Mouse (Mus musculus): Measurements from ENCODE around the gene Capn12.

The Capn12 gene

DNA sequence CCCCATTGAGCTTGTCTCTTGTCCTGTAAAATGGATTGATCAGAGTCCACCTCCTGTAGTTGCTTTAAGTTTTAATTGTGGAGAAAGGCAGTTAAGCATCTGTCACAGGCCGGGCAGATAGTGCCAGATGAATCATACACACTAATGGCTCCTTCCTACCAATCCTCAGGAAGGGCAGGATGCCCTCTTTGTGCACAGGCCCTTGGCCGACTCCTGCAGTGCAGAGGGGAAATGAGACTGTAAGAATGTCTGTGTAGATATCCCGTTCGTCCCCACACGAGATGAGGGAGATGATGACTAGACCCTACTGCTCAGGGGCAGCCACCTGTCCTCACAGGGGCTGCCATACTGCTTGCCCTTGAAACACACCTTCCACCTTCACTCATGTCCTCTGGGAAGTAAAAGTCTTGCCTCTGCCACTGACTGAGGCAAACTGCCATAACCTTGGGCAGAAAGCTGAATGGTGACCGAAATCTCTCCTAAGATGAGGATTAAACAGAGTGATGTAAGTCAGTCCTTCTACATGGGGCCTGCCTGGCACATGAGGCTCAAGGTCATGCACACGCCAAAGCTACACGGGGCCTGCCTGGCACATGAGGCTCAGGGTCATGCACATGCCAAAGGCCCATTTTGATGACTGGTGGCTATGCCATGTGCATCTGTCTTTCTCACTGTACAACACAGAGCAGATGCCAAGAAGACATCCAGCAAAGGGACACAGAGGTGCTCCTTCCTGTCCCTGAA, 40.7 kb downstream of the Capn12 start:
- no peak for DNase-seq

DNA sequence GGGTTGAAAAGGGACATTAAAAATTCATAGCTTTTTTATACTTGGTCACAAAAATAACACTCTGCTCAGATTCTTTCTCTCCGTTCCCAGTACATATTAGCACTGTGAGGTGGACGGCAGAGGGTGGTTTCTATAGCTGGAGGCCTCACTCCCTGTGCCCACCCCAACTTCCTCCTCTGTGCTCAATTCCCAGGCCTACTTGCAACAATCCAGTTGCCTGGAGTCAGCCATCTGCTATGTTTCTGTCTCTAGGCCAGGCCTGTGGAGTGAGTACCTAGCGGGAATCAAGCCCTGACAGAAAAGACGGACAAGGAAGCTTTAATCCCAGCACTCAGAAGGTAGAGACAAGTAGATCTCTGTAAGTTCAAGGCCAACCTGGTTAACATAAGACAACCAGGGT, 41.4 kb downstream of the Capn12 start:
- no peak for DNase-seq

DNA sequence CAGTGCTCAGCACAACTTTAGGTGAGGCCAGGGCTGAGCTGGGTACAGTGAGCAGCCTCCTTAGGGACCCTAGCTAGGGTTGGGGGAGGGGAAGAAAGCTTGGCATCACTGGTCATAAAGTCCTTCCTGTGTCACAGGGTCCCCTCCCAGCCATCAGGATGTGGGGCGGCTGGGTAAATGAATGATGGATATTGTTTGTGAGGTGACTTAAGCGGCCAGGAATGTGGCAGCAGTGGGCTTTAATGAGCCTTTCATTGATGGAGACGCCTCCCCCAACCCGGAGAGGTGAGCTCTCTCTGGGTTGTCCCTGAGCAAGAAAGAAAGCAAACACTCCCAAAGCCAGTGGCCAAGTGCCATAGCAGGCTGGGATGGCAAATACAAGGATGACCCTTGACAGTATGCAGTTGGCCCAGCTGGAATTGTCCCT, 42.7 kb downstream of the Capn12 start:
- DNase-seq, result peak in 1 of 2 experiments; percentile 63

GRCm38 (mm10) chr7:28924802-28925201, 43.6 kb downstream of the Capn12 start:
- DNase-seq, result no peak

- DNase-seq, result peak; percentile 92 to 95
Measured at GRCm38 (mm10) chr7:28925317-28925716, 44.1 kb downstream of the Capn12 start.

- DNase-seq, result no peak
Measured at GRCm38 (mm10) chr7:28926172-28926571, 45.0 kb downstream of the Capn12 start.

DNA sequence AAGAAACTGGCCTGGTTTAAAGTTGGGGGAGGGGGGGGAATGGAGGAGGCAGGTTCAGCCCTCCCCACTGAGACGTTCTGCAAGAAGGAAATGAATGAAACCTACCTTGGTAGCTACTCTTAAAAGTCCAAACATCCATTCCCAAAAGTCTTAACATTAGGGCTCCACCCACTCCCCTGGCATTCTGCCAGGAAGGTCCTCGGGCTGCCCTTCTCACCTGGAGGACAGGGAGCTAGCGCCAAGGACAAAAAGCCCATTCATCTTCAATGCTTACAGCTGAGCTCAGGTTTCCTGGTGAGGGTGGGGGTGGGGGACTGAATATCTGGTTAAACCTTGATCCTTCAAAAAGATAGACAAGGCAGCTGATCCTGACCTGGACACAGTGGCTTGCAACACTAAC, 48.2 kb downstream of the Capn12 start:
- peak; percentile 87 to 89 for DNase-seq

DNA sequence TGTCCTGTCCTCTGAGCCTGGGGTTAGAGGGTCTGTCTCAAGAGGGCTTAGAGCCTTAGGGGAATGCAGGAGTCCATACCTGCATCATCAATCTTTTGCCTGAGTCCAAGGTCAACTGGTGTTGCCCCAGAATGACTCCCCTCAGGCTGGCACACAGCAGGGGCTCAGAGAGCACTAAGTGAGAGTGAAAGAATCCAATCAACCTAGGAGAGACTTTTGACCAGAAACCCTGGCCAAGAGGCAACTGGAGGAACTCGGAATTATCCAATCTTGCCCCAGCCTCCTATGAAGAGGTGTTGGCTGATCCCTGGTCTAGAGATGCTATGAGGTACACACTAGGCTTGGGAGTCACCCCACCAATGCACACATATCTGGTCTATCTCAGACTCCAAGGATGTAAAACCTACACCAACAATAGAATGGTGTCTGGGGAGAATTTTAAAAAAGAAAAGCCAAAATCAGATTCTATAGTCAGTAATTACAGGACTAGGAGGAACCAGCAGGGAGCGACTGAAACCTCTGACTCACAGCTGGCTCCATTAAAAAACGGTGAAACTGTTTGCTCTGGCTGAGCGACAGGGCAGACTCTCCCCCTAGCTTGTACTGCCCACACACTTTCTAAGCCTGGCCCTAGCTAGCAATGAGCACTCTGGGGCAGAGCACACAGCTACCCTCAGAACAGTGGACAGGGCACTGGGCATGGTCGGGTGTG, 49.3 kb downstream of the Capn12 start:
- peak in 1 of 2 experiments; percentile 51 for DNase-seq

GRCm38 (mm10) chr7:28931032-28931694, 49.9 kb downstream of the Capn12 start:
- peak; percentile 67 to 91 for DNase-seq

GRCm38 (mm10) chr7:28931695-28932039, 50.4 kb downstream of the Capn12 start:
- no peak for DNase-seq

GRCm38 (mm10) chr7:28932421-28933041, 51.3 kb downstream of the Capn12 start:
- peak in 1 of 2 experiments; percentile 61 for DNase-seq

GRCm38 (mm10) chr7:28933825-28934224, 52.6 kb downstream of the Capn12 start:
- no peak for DNase-seq

GRCm38 (mm10) chr7:28936787-28937186, 55.6 kb downstream of the Capn12 start:
- DNase-seq, result no peak

- no peak for DNase-seq
Measured at GRCm38 (mm10) chr7:28938654-28939053, 57.4 kb downstream of the Capn12 start.

DNA sequence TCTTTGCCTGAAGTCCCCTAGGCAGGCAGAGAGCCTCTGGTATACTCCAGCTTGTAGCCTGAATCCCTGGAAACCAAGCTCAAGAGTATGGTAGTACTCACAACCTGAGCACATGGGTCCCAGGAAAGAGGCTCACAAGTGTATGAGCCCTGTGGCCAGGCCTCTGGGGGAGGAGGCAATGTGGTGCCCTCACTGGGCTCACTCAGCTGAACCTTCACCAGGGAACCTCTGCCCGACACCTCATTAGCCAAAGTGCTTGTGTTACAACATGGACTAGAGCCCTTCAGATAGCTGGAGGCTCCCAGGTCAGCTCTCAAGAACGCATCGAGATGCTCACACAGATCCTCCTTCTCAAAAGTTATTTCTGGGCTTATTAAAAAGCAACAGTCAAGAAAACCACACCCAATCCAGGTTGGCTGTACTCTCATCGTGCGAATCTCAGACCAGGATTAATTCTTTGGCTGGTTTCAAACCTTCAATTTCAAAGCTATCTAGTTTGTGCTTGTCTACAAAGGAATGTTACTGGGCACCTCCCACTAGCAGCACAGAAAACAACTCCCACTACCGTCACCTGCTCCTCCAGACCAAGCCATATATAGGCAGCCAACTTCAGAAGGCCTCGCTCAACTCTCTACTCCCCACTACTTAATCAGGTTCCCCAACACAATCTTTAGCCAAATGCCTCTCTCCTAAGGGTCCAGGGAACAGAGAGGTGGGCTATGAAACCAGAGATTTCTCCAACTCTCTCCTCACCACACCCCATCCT, 58.4 kb downstream of the Capn12 start:
- DNase-seq, result peak; percentile 59 to 66

DNA sequence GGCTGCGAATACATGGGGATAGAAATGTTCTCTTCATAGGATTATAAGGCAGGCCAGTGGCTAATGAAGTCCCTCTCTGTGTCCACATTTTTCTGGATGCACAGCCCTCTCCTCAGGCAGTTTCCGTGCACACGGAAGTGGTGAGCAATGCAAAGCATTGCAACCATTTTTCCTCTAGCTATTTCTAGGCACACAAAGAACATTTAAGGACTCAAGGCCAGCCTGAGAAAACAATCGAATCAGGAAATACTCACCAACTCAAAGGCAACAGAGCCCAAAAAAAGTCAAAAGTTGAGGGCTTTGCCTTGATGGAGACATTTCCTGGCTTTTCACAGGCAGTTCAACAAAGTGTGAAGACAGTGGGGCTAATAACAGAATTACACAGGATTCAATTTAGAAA, 59.9 kb downstream of the Capn12 start:
- no peak for DNase-seq

DNA sequence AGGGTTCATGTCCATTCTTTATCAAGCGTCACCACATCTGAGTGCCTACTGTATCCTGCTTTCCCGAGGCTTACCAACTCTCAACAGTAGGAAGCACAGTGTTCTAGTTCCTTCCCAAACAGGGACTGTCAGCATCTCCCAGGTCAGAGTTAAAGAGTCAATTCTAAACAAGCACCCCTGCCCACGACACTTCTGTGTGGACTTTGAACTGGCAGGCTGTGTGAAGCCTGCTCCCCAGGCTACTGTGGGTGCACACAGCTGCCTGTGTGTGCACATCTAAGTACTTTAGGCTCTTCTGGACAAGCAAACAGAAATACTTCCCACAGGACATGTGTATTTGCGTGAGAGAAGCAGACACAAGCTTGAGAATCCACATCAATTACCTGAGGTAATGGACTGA, 60.3 kb downstream of the Capn12 start:
- DNase-seq, result peak in 1 of 2 experiments; percentile 60

Data from kidney, adult 8-10 months (tissue).